Mouse (Mus musculus): ENCODE data around the gene Prrt1.

Prrt1 gene

DNA sequence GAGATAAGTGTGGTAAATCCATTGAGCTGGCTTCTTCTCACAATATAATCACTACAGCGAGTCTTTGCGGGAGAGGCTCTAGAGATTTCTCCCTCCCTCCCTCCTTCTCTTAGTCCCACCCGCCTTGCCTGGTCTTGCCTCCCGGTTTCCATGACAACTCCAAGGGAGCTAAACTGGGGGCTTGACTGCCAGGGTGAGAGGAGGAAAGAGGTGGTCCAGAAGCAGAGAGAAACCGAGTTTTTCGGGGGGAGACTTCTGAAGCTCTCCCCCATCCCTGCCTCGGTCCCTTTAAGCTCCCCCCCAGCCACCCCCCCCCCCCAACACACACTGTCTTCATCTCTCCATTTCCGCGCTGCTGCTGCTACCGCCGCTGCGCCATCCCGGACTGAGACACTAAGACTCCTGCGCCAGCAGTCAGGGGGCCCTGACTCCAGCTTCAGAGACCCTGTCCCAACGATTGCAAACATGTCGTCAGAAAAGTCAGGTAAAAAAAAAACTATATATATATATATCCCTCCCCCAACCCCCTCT lies at the start of gene Prrt1:
Gene Prrt1, plus strand, starts transcription at position 313 of the 531 bp plus-strand sequence.
- DNase-seq = peak; percentile 77

GRCm38 (mm10) chr17:34582528-34582927 lies 46.8 kb upstream of the Prrt1 start:
- no peak for DNase-seq

DNA sequence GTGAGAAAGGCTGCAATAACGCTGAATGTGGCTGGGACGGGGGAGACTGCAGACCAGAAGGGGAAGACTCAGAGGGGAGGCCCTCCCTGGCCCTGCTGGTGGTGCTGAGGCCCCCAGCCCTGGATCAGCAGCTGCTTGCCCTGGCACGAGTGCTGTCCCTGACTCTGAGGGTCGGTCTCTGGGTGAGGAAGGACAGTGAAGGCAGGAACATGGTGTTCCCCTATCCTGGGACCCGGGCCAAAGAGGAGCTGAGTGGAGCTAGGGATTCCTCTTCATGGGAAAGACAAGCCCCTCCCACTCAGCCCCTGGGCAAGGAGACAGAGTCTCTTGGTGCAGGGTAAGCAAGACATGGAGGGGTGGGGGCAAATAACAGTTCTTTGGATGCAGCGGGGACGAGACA lies 45.9 kb upstream of the Prrt1 start:
- peak; percentile 43 for DNase-seq

DNA sequence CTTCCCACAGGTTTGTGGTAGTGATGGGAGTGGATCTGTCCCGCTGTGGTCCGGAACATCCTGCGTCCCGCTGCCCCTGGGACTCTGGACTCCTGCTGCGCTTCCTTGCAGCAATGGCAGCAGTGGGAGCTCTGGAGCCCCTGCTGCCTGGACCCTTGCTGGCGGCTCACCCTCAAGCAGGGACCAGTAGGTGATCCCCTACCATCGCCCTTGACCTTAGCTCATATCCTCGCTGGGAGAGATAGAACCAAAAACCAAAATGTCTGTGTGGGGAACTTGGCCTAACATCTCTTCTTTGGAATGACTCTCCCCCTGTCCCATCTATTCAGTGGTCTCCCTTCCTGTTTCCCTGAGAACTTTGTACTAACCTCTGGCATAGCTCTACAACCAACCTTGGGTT lies 45.5 kb upstream of the Prrt1 start:
- no peak for DNase-seq

- peak; percentile 35 for DNase-seq
These were observed 44.2 kb upstream of the Prrt1 start for GRCm38 (mm10) chr17:34585121-34585520.

DNA sequence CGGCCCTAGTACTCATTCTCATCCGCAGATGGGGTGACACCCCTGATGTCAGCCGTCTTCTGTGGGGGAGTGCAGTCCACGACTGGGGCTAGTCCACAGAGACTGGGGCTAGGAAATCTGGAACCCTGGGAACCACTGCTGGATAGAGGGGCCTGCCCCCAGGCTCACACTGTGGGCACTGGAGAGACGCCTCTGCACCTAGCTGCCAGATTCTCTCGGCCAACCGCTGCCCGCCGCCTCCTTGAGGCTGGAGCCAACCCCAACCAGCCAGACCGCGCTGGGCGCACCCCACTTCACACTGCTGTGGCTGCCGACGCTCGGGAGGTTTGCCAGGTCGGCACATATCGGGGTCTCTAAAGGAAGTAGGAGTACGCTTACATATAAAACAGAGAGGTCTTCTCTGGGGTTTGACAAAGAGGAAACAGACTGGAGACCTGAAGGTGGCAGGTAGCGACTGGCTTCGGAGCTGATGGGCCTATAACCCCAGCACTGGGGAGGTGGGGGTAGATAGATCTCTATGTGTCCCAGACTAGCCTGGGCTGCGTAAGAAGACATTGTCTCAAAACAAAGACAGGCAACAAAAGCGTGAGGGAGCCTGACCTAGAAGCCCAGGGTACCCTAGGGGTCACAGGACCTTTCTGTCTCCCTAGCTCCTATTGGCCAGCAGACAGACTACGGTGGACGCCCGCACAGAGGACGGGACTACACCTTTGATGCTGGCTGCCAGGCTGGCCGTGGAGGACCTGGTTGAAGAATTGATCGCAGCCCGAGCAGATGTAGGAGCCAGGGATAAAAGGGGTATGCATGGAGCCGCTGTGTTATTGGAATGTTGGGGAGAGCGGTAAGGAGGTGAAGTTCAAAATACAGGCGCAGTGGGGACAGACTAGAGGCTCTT lies 43.2 kb upstream of the Prrt1 start:
- DNase-seq = peak; percentile 66

GRCm38 (mm10) chr17:34586796-34587422 lies 42.4 kb upstream of the Prrt1 start:
- peak; percentile 91 for DNase-seq

- peak; percentile 98 for DNase-seq
These were observed 41.9 kb upstream of the Prrt1 start for GRCm38 (mm10) chr17:34587423-34587811.

DNA sequence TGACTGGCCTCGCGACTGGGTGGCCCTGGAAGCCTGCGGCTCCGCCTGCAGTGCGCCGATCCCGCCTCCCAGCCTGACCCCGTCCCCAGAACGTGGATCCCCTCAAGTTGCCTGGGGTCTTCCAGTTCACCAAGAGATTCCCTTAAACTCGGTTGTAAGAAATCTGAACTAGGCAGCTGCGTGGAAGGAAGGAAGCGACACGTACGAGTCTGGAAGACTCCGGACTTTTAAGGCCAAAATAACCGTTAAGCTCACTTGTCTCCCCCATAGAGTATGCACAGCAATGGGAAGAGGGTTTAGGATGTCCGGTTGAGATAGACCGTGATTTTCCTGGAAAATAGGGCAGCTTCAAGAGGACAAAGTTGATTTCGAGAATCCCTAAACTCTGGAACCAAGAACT lies 41.5 kb upstream of the Prrt1 start:
- no peak for DNase-seq

- peak; percentile 54 for DNase-seq
These were observed 40.6 kb upstream of the Prrt1 start for GRCm38 (mm10) chr17:34588767-34589166.

DNA sequence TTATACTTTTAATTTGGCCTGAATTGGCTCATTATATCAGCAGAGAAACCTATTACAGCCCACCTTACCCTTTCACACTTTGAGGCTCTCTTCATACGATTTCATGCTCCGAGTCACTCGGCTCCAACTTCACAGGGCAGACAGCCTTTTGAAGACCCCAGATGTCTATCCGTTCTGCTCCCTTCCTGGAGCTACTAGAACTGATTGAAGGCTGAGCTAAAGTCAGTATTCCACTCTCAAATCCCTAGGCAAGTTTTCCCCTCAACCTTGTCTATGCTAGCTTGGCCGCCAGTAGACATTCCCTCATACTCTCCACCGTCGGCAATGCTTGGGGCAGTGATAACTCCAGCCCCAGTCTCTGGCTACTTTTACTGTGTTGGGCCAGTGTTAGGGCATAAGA lies 40.1 kb upstream of the Prrt1 start:
- no peak for DNase-seq

DNA sequence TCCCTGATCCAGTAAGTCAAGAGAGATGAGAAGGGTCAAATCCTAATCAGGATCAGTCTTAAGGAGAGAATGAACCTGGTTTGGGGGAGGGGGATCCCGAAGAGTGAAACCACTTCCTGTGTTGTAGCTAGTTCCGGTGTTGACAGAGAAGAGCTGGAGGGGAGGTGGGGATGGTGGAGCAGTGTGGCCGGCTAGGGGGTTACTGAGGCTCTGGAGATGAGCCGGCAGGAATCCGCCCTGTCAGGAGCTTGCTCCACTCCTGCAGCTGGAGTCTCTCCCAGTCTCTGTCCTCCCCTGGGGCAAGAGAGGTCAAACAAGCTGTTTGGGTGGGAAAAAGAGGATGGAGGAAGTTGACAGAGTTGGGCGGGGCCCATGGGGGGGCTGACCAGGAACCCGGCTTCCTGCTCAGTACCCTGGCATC lies 39.6 kb upstream of the Prrt1 start, which contains the start of gene Gpsm3:
Gene Gpsm3, plus strand, starts transcription at position 126 of the 421 bp plus-strand sequence.
- peak; percentile 67 for DNase-seq

DNA sequence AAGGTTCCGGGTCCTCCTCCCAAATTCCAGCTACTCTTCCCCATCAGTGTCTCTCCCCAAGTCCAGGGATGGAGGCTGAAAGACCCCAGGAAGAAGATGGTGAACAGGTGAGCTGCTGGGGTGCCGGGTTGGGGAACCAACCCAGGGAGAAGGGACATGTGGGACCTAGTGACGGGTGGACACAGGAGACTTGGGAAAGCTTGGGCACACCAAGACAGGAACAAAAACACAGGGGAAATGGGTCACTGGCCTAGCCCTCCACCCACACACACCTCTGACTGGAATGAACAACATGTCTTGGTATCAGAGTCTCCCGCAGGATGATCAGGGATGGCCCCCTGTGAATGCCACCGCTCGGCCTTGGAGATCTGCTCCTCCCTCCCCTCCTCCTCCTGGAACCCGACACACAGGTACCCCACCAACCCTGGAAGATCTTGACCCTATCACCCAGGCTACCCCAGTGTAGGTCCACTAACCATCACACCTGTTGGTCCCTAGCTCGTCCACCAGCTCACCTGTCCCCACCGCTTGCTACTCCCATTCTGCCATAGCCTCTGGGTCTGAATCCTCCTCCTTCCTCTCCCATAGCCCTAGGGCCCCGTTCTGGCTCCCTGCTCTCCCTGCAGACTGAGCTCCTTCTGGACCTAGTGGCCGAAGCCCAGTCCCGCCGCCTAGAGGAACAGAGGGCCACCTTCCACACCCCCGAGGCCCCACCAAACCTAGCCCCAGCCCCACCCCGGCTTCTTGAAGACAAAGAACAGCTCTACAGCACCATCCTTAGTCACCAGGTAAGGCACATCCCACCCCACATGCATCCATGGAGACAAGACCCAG lies 39.0 kb upstream of the Prrt1 start:
- peak; percentile 63 for DNase-seq

- peak; percentile 73 for DNase-seq
These were observed 38.0 kb upstream of the Prrt1 start, which contains the start of gene Pbx2 for GRCm38 (mm10) chr17:34591029-34591993. TSS of gene Pbx2 (plus strand) at chr17:34591266.

DNA sequence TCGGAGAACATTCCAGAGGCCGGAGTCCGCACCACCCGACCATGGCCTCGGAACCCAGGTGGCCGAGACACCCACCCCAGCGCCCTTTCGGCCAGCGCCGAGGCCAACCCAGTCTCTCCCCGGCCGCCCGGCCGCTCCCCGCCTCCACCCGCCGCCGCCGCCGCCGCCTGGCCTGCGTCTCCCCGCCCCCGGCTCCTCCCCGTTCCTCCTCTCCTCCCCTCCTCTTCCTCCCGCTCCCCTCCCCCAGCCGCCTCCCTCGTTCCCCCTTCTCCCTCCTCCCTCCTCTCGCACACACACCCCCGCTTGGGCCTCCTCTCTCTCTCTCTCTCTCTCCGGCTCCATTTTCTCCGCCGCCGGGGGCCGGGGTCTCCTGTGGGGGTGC lies 37.3 kb upstream of the Prrt1 start:
- DNase-seq = peak; percentile 82

DNA sequence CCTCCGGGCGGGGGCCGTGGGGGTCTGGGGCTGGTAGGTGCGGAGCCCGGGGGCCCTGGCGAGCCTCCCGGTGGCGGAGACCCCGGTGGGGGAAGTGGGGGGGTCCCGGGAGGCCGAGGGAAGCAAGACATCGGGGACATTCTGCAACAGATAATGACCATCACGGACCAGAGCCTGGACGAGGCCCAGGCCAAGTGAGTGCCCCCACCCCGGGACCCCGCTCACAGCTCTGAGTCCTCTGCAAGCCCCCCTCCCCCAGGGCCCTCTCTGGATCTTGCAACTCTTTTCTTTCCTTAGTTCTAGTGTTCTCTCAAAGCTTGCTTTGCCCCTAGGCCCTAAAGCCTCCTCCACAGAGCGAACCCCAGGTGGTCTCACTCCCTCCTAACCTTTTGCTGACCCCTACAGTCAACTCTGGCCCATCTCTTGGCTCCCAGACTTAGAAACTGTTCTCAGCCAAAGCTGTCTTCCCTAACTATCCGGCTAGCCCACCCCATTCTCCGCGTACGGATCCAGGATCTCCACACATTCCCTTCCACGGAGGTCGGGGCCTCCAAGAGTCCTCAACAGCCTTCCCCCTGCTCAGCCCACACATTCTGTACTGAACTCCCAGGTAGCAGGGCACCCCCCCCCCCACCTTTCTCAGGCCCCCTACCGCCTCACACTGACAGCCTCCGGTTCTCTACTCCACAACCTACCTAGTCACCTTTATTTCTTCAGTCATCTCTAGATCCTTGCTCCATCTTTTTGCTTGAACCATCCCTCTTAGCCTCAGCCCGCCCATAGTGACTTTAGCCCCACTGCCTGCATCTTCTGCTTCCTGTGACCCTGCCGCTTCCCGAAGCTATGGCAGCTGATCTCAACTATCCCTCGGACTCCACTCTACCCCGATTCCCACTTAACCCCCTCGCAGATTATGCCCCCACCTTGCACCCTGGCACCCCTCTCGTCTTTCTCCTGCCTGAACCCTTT lies 36.5 kb upstream of the Prrt1 start:
- peak; percentile 82 for DNase-seq

DNA sequence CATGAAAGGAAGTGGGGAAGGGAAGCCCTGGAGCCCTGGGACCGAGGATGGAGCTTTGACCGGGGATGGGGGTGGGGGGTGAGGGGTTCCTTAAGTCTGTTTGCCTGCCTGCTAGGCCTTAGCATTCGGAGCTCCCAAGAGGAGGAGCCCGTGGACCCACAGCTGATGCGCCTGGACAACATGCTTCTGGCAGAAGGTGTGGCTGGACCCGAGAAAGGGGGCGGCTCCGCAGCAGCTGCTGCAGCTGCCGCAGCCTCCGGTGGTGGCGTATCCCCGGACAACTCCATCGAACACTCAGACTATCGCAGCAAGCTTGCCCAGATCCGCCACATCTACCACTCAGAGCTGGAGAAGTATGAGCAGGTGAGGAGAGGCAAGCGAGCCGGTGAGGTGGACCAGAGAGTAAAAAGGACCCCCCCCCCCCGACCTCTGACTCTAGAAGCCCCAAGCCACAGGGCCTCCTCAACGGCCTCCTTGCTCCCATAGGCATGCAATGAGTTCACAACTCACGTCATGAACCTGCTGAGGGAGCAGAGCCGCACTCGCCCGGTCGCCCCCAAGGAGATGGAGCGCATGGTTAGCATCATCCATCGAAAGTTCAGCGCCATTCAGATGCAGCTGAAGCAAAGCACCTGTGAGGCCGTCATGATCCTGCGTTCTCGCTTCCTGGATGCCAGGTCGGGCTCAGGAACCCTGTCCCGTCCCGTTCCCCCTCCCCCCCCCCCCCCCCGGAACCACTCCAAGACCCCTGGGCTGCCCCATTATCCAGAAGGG lies 35.4 kb upstream of the Prrt1 start:
- peak; percentile 60 for DNase-seq

- no peak for DNase-seq
These were observed 33.2 kb upstream of the Prrt1 start for GRCm38 (mm10) chr17:34596098-34596497.

DNA sequence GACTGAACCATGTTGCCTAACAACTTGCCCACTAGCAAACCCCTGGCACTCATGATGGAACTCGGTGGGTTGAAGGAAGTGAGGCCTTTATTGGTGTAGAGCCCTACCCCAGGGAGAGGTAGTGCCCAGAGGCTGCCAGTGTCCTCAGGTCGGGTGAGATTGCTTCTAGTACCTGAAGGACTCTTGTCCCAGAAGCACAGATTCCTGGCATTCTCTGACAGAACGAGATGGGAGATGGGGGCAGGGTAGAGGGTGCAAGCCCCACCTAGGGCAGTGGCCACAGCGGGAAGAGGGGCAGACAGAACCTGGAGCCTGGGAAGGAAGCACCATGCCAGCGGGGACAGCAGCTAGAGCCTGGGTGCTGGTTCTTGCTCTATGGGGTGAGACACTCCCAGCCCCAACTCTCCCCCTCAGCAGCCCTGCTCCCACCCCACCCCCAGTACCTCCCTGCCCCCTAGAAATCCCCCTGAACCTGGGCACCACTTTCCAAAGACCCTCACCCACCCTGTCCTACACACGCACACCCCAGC lies 31.7 kb upstream of the Prrt1 start, which contains the start of gene Ager:
Gene Ager, plus strand, starts transcription at position 297 of the 530 bp plus-strand sequence.
- DNase-seq = peak; percentile 29
